Mouse (Mus musculus) lung, adult 2 months (tissue): ENCODE results near the gene Zfhx3.

Experiments
- CTCF ChIP-seq: fragments of 200-500 bp; IDR thresholded peaks from 2 replicates; pipeline ENCODE4 v1.5.1; 2011; ENCODE audit warnings: mild to moderate bottlenecking, low read length, control low read depth; ENCODE audit not compliant: insufficient read depth
- POLR2A ChIP-seq: fragments of 200-500 bp; IDR thresholded peaks from 2 replicates; pipeline ENCODE4 v1.6.1; 2011; ENCODE audit warnings: low read depth, mild to moderate bottlenecking, control low read depth, low read length, borderline replicate concordance; ENCODE audit errors: extremely low read depth

DNA sequence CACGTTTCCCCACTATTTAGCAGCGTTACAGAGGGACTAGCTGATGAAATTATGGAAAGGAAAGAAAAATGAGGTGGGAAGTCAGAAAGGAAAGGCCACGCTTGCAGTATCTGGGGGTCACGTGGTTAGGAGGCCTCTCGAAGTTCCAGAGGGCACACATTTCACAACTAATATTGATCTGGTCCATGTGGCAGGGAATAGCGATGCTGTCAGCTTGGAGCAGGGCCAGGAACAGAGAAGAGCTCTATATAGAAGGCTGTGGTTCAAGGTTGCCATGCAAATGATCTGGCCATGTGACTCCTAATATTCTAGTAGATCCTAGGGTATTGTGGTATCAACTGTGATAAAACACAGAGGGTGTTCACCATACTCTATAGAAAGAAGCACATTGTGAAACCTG is 1048.1 kb downstream of the Zfhx3 start:
- TF ChIP-seq CTCF = no peak
- no peak for TF ChIP-seq POLR2A
